Mouse (Mus musculus): ENCODE results near the gene Rhou.

GRCm38 (mm10) chr8:123635671-123636070, 18.1 kb upstream of the Rhou start:
- TF ChIP-seq CTCF (IDR thresholded peaks at IDR 0.05; ENCODE audit: low read depth) (no peak), EP300 (IDR thresholded peaks at IDR 0.05; ENCODE audit: low read depth) (no peak)
